Mouse (Mus musculus) hindbrain, embryonic 16.5 days (tissue): ENCODE results near the gene Gp5. TPM values are rescaled to one million over a fixed set of nuclear protein-coding genes. Genes with fewer than 3 reads are reported as not detected.

Experiments used
- ATAC-seq: fragments of 200-750 bp; cut with Nextera tagmentation; 2 replicates; pipeline ENCODE4 v1.8.0; 2017; ENCODE audit warnings: moderate TSS enrichment, moderate library complexity
- H3K27ac ChIP-seq: fragments of 300-500 bp; sonication (generic); 2 replicates; pipeline ENCODE4 v1.5.1; 2014; ENCODE audit warnings: low read depth, mild to moderate bottlenecking, control low read depth, low read length, moderate library complexity
- H3K27me3 ChIP-seq: fragments of 300-500 bp; sonication (generic); replicated peaks from 2 replicates; pipeline ENCODE4 v1.6.1; 2014; ENCODE audit warnings: low read length; ENCODE audit not compliant: control insufficient read depth, insufficient read depth
- H3K36me3 ChIP-seq: fragments of 300-500 bp; sonication (generic); 2 replicates; pipeline ENCODE4 v1.6.1; 2014; ENCODE audit warnings: mild to moderate bottlenecking, low read length, moderate library complexity, mixed read lengths; ENCODE audit not compliant: control insufficient read depth, insufficient read depth
- H3K4me1 ChIP-seq: fragments of 300-500 bp; sonication (generic); 2 replicates; pipeline ENCODE4 v1.6.1; 2014; ENCODE audit warnings: low read depth, low read length; ENCODE audit not compliant: control insufficient read depth, insufficient read depth
- H3K4me2 ChIP-seq: fragments of 300-500 bp; sonication (generic); 2 replicates; pipeline ENCODE4 v1.6.1; 2014; ENCODE audit warnings: mild to moderate bottlenecking, low read length, control low read depth, moderate library complexity
- H3K4me3 ChIP-seq: fragments of 300-500 bp; sonication (generic); 2 replicates; pipeline ENCODE4 v1.5.1; 2014; ENCODE audit warnings: mild to moderate bottlenecking, low read length, control low read depth, moderate library complexity
- H3K9ac ChIP-seq: fragments of 300-500 bp; sonication (generic); 2 replicates; pipeline ENCODE4 v1.6.1; 2014; ENCODE audit warnings: low read depth, mild to moderate bottlenecking, control low read depth, low read length, moderate library complexity
- H3K9me3 ChIP-seq: fragments of 300-500 bp; sonication (generic); 2 replicates; pipeline ENCODE4 v1.6.1; 2014; ENCODE audit warnings: mild to moderate bottlenecking, low read length, moderate library complexity; ENCODE audit not compliant: control insufficient read depth
- WGBS: fragments of 180-500 bp; shearing (Covaris S2); extraction: QIAGEN DNeasy Blood & Tissue Kit; methylation state at CpG from one replicate; pipeline ENCODE4 v1.1.7; 2014; 5-methylcytosine and 5-hydroxymethylcytosine counted together
- polyA plus RNA-seq: library from polyadenylated mRNA; unstranded; fragments of >200 nt; fragmentation: Nextera tagmentation; extraction: Ambion mirVana; gene quantifications from 2 replicates; pipeline ENCODE4 v1.2.1, GENCODE M21; 2015

The Gp5 gene
- polyA plus RNA-seq, 1 experiment from 2014 or later: 0.55 TPM

- Histone ChIP-seq H3K4me3 (no peak overlapping the region), H3K9ac (no peak overlapping the region), H3K4me2 (no peak overlapping the region), H3K9me3 (no peaks in the 10 kb centered on the region), H3K27ac (no peak overlapping the region), H3K4me1 (no peaks in the 10 kb centered on the region), H3K36me3 (no peaks in the 10 kb centered on the region), H3K27me3 (peaks cover 2% of the 10 kb centered on the region; the same call in 1 of the 2 replicates)
- 92% methylated on average over 7 of the region's 7 CpGs for WGBS
- no peak for ATAC-seq
These were observed 52.1 kb downstream of the Gp5 start for GRCm38 (mm10) chr16:30258441-30258840.

- no peaks in the 10 kb centered on the region for H3K36me3 ChIP-seq
- peaks cover 2% of the 10 kb centered on the region; the same call in 1 of the 2 replicates for H3K27me3 ChIP-seq
- 80% methylated on average over 9 of the region's 9 CpGs for WGBS
- no peak for ATAC-seq
- H3K4me3 ChIP-seq: no peak overlapping the region
- no peak overlapping the region for H3K27ac ChIP-seq
- H3K4me1 ChIP-seq: no peaks in the 10 kb centered on the region
- no peak overlapping the region for H3K9ac ChIP-seq
- no peaks in the 10 kb centered on the region for H3K9me3 ChIP-seq
- no peak overlapping the region for H3K4me2 ChIP-seq
These were observed 52.9 kb downstream of the Gp5 start for GRCm38 (mm10) chr16:30257718-30258117.

Other genes starting within 250 kb of the Gp5 start
- gene Hes1, start 246.4 kb downstream of the Gp5 start, polyA plus RNA-seq: 8.4 and 8.5 TPM in 2 replicates
- not detected in 2 replicates for gene Cpn2, start 43.3 kb downstream of the Gp5 start, polyA plus RNA-seq
- 0.32 and 0.40 TPM in 2 replicates for gene Lrrc15, start 27.5 kb downstream of the Gp5 start, polyA plus RNA-seq
- gene Atp13a3, start 95.2 kb upstream of the Gp5 start, polyA plus RNA-seq: 5.7 and 6.9 TPM in 2 replicates
- gene Tmem44, start 240.1 kb upstream of the Gp5 start, polyA plus RNA-seq: 67.5 and 72.3 TPM in 2 replicates